In genomic region chr5:44048568-44049363, GRCm38 (mm10) we compare ENCODE assay signal across 7 mouse cellular contexts. TPM values are rescaled to one million over a fixed set of nuclear protein-coding genes. Genes with fewer than 3 reads are reported as not detected.
DNase-seq lines count a peak whose midpoint lies in the region; ATAC-seq and TF ChIP-seq lines count a peak whose summit lies in the region.

No protein-coding gene starts in this region.

- H3K4me1 ChIP-seq in G1E (ENCODE audit: insufficient read depth, low read depth, low read length), result no peaks in the 10 kb centered on the region
- H3K4me1 ChIP-seq in hindbrain, embryonic 14.5 days (replicated peaks; ENCODE audit: control insufficient read depth, insufficient read depth, low read length), result no peaks in the 10 kb centered on the region
- H3K4me1 ChIP-seq in midbrain, postnatal 0 days (ENCODE audit: insufficient read depth, low read length), result no peaks in the 10 kb centered on the region

- H3K4me3 ChIP-seq in G1E (ENCODE audit: low read depth, low read length), result no peak overlapping the region
- no peak overlapping the region for H3K4me3 ChIP-seq in hindbrain, embryonic 14.5 days (replicated peaks; ENCODE audit: low read length)
- H3K4me3 ChIP-seq in midbrain, postnatal 0 days (ENCODE audit: low read depth, low read length), result no peak overlapping the region

- peaks cover 6% of the 10 kb centered on the region for H3K27me3 ChIP-seq in G1E (ENCODE audit: insufficient read depth, low read length)
- no peaks in the 10 kb centered on the region for H3K27me3 ChIP-seq in hindbrain, embryonic 14.5 days (ENCODE audit: control insufficient read depth, insufficient read depth, low read length)
- no peaks in the 10 kb centered on the region for H3K27me3 ChIP-seq in midbrain, postnatal 0 days (ENCODE audit: insufficient read depth, low read length)

- no peak overlapping the region for H3K9ac ChIP-seq in hindbrain, embryonic 14.5 days
- no peak overlapping the region for H3K9ac ChIP-seq in midbrain, postnatal 0 days (replicated peaks; ENCODE audit: low read length, poor library complexity, severe bottlenecking)

- no peaks in the 10 kb centered on the region for H3K36me3 ChIP-seq in G1E (replicated peaks)
- 0 out of 2 replicates have a peak, but pooled peaks cover 4% of the 10 kb centered on the region for H3K36me3 ChIP-seq in hindbrain, embryonic 14.5 days (replicated peaks; ENCODE audit: control insufficient read depth, insufficient read depth)
- no peaks in the 10 kb centered on the region; the same call in 1 of the 2 replicates for H3K36me3 ChIP-seq in midbrain, postnatal 0 days (ENCODE audit: insufficient read depth, low read length)

- peak; percentile 44 for DNase-seq in layer of hippocampus, adult 11-12 months (ENCODE audit: low spot score)
- no peak for DNase-seq in layer of hippocampus, postnatal 25 days (ENCODE audit: extremely low spot score in 1 of 2, low spot score in 1 of 2)
- DNase-seq in G1E (ENCODE audit: low spot score), result peak; percentile 5
- DNase-seq in brain, adult 2 months (ENCODE audit: low read depth, low spot score), result peak; percentile 72
- DNase-seq in hindbrain, embryonic 14.5 days (ENCODE audit: low spot score), result peak; percentile 87
- DNase-seq in midbrain, postnatal 0 days (ENCODE audit: low spot score), result peak; percentile 89

- H3K27ac ChIP-seq in hindbrain, embryonic 14.5 days, result no peak overlapping the region
- no peak overlapping the region for H3K27ac ChIP-seq in midbrain, postnatal 0 days (ENCODE audit: low read depth, low read length)

- no peak for ATAC-seq in G1E (ENCODE audit: extremely low read depth, insufficient number of reproducible peaks, low FRiP score, poor library complexity, severe bottlenecking)
- peak; percentile 48; the same call in 1 of the 2 replicates for ATAC-seq in hindbrain, embryonic 14.5 days (ENCODE audit: low FRiP score)
- peak; percentile 47 for ATAC-seq in midbrain, postnatal 0 days (ENCODE audit: low FRiP score)
- no peak for ATAC-seq in megakaryocyte-erythroid progenitor cell, adult 5-6 weeks (replicated peaks; ENCODE audit: low FRiP score, low TSS enrichment, poor library complexity, severe bottlenecking)

- H3K4me2 ChIP-seq in hindbrain, embryonic 14.5 days (replicated peaks), result no peak overlapping the region
- no peak overlapping the region for H3K4me2 ChIP-seq in midbrain, postnatal 0 days (ENCODE audit: low read depth, low read length, poor library complexity, severe bottlenecking)

- peak; percentile 33; the same call in 1 of the 2 replicates for TF ChIP-seq CTCF in G1E (IDR thresholded peaks at IDR 0.05; ENCODE audit: low read depth, low read length)
- TF ChIP-seq CTCF in midbrain, postnatal 0 days (IDR thresholded peaks at IDR 0.05), result peak; percentile 88

- H3K9me3 ChIP-seq in G1E (replicated peaks), result no peaks in the 10 kb centered on the region
- H3K9me3 ChIP-seq in hindbrain, embryonic 14.5 days (ENCODE audit: control insufficient read depth, low read length), result no peaks in the 10 kb centered on the region
- no peaks in the 10 kb centered on the region for H3K9me3 ChIP-seq in midbrain, postnatal 0 days (ENCODE audit: low read length)

- 52% methylated on average over 5 of the region's 5 CpGs for WGBS in hindbrain, embryonic 14.5 days
- 46% methylated on average over 5 of the region's 5 CpGs for WGBS in midbrain, postnatal 0 days

RNA-seq across cellular contexts. Expression of gene Prom1, which starts 53.1 kb away (rescaled TPM):
- 10 to 100 TPM; 22.3 to 27.0 TPM for total RNA-seq in layer of hippocampus, postnatal 25 days (2021)
- not detected in 2 replicates for total RNA-seq in G1E (2014; fragmentation: Nextera tagmentation)
- 0.17 and 0.33 TPM in 2 replicates for total RNA-seq in G1E (2017)
- not detected in 2 replicates for polyA plus RNA-seq in G1E (2012)
- polyA plus RNA-seq in hindbrain, embryonic 14.5 days (2014; fragmentation: Nextera tagmentation; extraction: Ambion mirVana), result 42.6 and 46.5 TPM in 2 replicates
- 13.4 and 22.6 TPM in 2 replicates for total RNA-seq in midbrain, postnatal 0 days (2014; rRNA removed)
- 14.2 and 15.2 TPM in 2 replicates for polyA plus RNA-seq in midbrain, postnatal 0 days (2015; fragmentation: Nextera tagmentation; extraction: Ambion mirVana)
- 2.3 TPM in 1 of 2 replicates, not detected in the other for total RNA-seq in megakaryocyte-erythroid progenitor cell, adult 5-6 weeks (2014; fragmentation: Nextera tagmentation)
- 0.28 TPM in 1 of 2 replicates, not detected in the other for total RNA-seq in megakaryocyte-erythroid progenitor cell, adult 5-6 weeks (2017)

Comparison
In these comparisons a context has a peak if more than half of its experiments do, and no peak if none do; other contexts are left out.
1. DNase-seq: peak in layer of hippocampus, adult 11-12 months (single experiment), G1E (single experiment), brain, adult 2 months (single experiment), hindbrain, embryonic 14.5 days (single experiment) and midbrain, postnatal 0 days (single experiment); none in layer of hippocampus, postnatal 25 days (0 of 2).
2. ATAC-seq: peak in hindbrain, embryonic 14.5 days (single experiment) and midbrain, postnatal 0 days (single experiment); none in G1E (single experiment) and megakaryocyte-erythroid progenitor cell, adult 5-6 weeks (single experiment).